Mouse (Mus musculus): ENCODE data around the gene Simc1.

Simc1 gene

DNA sequence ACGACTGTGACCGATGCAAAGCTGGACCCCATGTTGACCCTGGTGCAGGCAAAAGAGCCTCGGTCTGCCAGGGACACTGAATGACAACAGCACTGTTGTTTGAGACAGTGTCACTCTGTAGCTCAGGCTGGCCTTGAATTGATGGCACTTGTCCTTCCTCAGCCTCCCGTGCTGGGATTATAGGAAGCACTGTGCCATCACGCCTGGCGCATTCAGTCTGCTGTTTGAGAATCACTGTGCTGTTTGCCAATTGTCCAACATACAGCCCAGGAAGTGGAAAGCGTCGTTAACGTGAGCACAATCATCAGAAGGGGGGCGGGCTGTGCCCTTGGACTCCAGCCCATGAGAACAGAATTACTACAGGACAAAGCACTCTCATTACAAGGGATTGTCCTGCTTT is 78.5 kb downstream of the Simc1 start:
- in situ Hi-C loops (cut with MboI; ENCODE audit: low sequenced_read_pairs) = no loop called here

DNA sequence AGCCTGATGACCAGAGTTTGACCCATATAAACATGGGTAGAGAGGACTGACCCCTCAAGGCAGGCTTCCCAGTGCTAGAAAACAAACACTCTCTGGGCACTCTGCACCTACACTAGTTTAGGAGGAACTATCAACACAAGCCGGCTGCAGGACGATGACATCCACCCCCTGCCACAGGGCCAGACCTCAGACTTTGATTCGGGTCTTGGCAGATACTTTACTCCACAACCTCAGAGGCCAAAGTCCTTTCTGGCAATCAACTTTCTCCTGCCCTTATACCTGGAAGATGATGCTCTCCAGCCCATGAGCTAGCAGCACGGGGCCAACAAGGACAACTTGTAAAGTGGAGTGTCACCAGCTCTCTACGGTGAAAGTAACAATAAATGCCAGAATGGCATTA is 79.3 kb downstream of the Simc1 start:
- in situ Hi-C loops (cut with MboI; ENCODE audit: low sequenced_read_pairs) = no loop called here

DNA sequence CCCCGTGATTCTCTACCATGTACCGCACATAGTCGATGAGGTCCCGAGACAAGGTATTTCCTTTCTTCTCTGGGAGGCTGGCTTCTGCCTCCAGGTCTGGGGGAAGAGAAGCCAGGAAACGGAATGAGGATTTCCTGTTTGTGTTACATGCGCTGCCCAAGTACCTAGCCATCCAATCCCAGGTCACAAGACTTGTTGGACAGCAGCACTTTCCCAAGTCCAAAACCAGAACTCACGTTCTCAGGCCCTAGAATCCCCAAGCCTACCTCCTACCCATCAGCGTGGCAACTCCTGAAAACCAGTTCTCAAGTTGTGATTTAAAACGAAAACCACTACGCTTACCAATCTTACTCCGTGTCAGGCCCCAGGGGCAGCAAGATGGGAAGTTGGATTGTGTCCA is 82.3 kb downstream of the Simc1 start:
- in situ Hi-C loops (cut with MboI; ENCODE audit: low sequenced_read_pairs) = no loop called here

DNA sequence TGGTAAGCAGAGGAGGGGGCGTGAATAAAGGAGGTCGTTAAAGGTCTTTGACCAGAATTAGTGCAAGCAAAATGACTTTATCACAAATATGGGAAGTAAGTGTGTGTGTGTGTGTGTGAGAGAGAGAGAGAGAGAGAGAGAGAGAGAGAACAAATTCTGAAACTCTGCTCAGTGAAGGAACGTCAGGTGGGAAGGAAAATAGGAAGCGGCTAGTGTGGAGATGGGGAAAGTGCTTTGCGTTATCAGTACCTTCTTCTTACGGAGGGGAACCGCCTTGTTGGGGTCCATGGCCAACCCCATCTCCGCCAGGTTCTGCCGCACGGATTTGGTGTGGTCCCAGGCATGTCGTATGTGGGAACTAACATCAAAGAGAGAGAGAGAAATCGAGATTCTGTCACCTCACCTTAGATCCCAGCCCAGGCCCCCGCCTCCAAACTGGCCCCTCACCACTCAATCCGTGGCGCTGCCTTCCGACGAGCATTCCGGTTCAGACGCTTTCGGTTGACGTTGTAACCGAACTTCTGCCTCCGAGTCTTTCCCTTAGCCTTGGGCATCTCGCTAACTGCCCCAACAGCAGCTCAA is 85.9 kb downstream of the Simc1 start:
- in situ Hi-C loops (cut with MboI; ENCODE audit: low sequenced_read_pairs) = no loop called here

DNA sequence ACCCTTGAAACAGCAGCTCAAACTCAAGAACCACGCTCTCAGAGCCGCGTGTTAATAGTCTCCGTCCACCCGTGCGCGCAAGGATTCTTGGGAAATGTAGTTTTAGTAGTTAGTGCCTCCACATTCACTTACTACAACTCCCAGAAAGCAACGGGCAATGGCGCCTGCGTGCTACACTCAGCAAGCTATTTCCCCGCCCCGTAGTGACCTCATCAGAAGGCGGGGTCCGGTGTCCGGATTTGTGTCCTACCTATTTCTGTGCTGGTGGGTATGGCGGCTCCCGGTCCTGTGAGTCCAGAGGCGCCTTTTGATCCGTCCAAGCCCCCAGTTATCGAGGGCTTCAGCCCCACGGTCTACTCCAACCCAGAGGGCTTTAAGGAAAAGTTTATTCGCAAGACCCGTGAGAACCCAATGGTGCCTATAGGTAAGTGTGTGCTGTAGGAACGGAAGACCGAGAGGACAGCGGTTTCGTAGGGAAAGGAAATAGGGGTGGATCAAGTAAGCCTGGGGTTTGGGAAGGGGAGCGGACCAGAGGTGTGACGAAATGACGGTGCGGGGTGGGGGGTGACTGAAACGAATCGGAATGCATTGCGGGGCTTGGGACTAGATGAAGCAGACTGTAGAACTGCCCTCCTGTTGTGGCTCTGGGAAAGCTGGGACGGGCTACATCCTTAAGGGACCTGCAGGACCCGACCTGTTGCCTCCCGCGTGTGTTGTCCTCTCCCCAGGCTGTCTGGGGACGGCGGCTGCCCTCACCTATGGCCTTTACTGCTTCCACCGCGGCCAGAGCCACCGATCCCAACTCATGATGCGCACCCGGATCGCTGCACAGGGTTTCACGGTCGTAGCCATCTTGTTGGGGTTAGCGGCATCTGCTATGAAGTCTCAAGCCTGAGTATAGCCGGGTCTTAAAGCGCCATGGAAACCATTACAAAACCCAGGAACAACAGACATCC is 86.7 kb downstream of the Simc1 start, which contains the start of the genes Nop16 and Higd2a:
Gene Nop16 (minus strand): TSS at position 95 of the 956 bp plus-strand sequence.
Gene Higd2a (plus strand): TSS at position 212 of the 956 bp plus-strand sequence.
- in situ Hi-C loops (cut with MboI; ENCODE audit: low sequenced_read_pairs) = no loop called here

DNA sequence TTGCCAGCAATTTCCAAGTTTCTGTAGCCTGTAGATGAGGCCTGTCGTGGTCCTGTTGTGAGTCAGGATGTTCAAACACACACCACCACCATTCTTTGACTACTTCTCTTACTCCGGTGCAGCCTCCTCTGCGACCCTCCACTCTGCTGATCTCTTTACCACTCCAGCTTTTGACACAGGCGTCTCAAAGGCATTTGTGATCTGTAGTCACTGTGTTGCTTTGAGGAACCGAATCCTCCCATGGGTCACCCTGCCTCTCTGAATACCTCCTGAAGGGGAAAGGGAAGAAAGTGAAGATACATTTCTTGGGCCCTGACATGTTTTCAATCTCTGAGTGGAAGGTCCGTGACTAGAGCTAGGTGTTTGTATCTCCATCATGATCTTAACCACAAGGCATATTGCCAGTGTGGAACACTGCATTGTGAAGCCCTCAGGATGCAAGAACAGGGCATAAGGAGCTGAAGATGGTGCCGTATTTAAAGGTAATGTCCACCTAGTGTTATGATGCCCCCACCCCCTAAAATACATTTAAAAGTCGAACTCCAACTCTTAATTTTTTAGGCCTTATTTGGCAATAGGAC is 88.3 kb downstream of the Simc1 start:
- in situ Hi-C loops (cut with MboI; ENCODE audit: low sequenced_read_pairs) = no loop called here

DNA sequence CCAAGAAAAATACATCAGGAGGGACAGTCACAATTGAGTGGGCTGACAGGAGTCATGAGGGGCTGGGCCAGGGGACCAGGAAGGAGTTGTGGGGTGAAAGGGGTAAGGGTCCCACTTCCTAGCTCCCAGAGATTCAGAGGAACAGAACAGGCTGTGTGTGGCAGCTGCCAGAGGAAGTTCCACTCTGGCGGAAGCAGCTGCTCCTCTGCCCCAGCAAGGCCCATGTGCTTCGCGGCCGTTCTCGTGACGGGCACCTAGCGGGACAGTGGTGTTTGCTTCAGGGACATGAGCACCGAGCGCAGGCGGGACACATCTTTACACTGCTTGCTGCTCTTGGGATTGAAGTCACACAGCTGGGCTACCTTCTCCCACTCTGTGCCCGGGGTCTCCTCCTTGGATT is 90.0 kb downstream of the Simc1 start:
- in situ Hi-C loops (cut with MboI; ENCODE audit: low sequenced_read_pairs) = no loop called here

DNA sequence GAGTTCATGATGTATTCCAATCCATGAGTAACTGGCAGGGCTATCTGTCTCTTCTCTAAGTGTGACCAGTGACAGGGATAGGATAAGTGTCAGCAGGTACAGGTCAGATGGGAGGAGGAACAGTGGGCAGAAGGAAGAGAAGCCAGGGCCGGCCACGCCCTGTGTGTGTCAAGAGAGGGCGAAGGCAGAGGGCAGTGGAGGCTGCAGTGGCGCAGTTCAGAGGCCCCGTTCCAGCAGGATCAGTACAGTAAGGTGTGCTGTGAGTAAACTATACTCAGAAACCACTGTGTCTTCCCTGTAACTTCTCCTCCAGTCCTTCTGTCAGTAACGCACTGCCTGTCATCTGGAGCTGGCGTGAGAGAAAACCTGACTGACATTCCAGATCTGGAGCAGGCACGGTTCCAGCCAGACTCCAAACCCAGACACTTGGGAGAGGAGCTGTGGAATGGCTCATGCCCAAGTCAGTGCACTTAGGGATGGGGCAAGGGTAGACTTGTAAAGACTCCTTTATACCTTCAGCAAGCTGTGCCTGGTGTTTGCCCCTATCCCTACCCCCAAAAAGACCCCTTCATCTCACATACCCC is 92.6 kb downstream of the Simc1 start:
- in situ Hi-C loops (cut with MboI; ENCODE audit: low sequenced_read_pairs) = no loop called here

DNA sequence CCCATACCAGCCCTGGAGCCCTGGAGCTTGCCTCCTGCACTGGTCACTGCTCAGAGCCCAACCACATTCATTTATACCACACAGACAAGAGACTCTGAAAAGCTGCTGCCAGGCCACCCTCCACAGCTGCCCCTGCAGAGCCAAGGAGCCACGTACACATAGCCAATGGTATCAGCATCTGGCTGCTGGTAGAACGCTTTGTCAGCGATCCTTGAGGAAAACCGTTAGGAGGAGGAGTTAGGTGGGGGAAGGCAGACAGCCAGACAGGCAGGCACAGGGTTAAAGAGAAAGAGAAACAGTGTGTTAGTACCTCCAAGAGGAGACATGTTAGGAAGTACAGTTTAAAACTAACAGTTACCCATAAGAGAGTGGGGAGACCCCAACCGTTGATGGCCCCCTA is 93.3 kb downstream of the Simc1 start:
- in situ Hi-C loops (cut with MboI; ENCODE audit: low sequenced_read_pairs) = no loop called here

DNA sequence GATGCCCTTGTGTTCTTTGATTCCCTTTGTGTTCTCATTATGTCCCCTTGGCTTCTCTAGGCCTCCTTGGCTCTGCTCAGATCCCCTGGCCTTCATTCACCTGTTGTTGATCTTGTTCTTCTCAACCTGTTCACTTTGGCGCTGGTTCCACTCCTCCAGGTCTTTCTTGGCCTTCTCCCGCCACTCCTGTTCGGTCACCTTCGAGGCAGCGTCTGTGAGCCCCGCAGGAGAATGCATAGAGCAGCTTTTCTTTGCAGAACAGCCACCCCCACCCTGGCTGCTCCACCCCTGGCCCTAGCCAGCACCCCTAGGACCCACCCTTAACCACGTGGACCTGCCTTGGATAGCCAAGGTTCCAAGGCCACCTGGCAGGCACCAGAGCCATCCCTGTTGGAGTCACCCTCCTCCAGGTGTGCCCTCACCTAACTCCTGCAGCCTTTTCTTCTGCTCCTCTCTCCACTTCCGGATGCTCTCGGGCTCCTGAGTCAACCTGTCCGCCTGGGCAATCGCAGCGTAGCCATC is 95.1 kb downstream of the Simc1 start:
- in situ Hi-C loops (cut with MboI; ENCODE audit: low sequenced_read_pairs) = no loop called here

Measured in CH12F3 (cell line).